Comparison of ENCODE assay signal across 9 mouse cellular contexts in the genomic region with DNA sequence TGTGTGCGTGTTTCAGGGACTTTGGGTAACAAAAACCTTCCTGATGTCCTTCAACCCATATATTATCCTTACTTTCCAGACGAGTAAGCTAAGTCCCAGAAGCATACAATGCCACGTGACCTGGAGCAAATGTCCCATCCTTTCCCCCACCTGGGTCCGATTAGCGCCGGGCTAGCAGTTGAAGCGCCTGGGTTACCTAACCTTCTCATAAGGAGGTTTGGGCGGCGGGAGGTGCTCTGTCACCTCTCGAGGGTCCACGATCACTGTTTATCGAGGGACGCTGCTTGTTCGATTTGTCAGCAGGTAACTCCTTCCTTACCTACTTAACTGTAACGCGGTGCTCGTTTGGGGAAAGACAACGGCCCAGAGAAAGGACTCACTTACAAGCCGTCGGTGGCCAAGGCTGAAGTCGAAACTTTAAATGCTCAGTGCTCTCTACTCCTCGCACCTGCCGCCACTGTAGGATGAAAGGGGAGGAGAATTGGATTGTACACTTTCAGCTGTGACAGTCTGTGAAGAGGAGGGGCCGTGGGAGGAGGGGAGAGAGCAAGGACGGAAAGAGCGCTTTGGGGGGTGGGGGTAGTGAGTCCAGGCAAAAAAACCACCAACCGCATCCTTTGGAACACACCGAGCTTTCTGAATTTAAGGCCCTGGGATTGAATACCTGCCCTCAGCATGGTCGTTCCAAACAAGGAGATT. TPM values are rescaled to one million over a fixed set of nuclear protein-coding genes. Genes with fewer than 3 reads are reported as not detected.
A peak's percentile ranks its signal among the peaks of the same experiment; 100 is the strongest.
DNase-seq lines count a peak whose midpoint lies in the region; ATAC-seq and TF ChIP-seq lines count a peak whose summit lies in the region.
"Had no signal": no experiment of that assay in that cellular context is flagged by ENCODE, and none has a peak within 500 bp of the region (broad histone marks: within the 10 kb centered on the region; RNA-seq: fewer than 3 reads in every experiment).

No protein-coding gene starts in this region.

- H3K27me3 ChIP-seq in lung, postnatal 0 days (replicated peaks; ENCODE audit: insufficient read depth, low read length), result peaks cover 62% of the 10 kb centered on the region
- H3K27me3 ChIP-seq in embryonic facial prominence, embryonic 14.5 days (replicated peaks; ENCODE audit: control insufficient read depth, insufficient read depth, low read length), result peaks cover 95% of the 10 kb centered on the region
- H3K27me3 ChIP-seq in limb, embryonic 12.5 days, result peaks cover 99% of the 10 kb centered on the region

- no peak for TF ChIP-seq EP300 in lung, postnatal 0 days (IDR thresholded peaks at IDR 0.05)

- H3K4me2 ChIP-seq in lung, postnatal 0 days (replicated peaks; ENCODE audit: low read depth, low read length), result no peak overlapping the region; the same call in 1 of the 2 replicates
- H3K4me2 ChIP-seq in embryonic facial prominence, embryonic 14.5 days (ENCODE audit: low read depth, low read length), result peak overlapping the region; percentile 64
- H3K4me2 ChIP-seq in limb, embryonic 12.5 days, result peak overlapping the region; percentile 69

- WGBS in lung, postnatal 0 days, result 3% methylated on average over 29 of the region's 29 CpGs
- 3% methylated on average over 29 of the region's 29 CpGs for WGBS in embryonic facial prominence, embryonic 14.5 days
- 3% methylated on average over 28 of the region's 29 CpGs for WGBS in limb, embryonic 12.5 days

- no peak for ATAC-seq in lung, postnatal 0 days
- ATAC-seq in embryonic facial prominence, embryonic 14.5 days (ENCODE audit: low read depth), result no peak
- no peak for ATAC-seq in limb, embryonic 12.5 days (ENCODE audit: insufficient number of reproducible peaks, insufficient read depth, low FRiP score, low TSS enrichment, low read depth)

- no peak overlapping the region for H3K27ac ChIP-seq in lung, postnatal 0 days (ENCODE audit: low read length)
- no peak overlapping the region for H3K27ac ChIP-seq in embryonic facial prominence, embryonic 14.5 days (replicated peaks; ENCODE audit: low read depth, low read length)
- H3K27ac ChIP-seq in limb, embryonic 12.5 days, result no peak overlapping the region

- peak overlapping the region; percentile 30; the same call in 1 of the 2 replicates for H3K4me3 ChIP-seq in lung, postnatal 0 days (ENCODE audit: low read depth, low read length)
- H3K4me3 ChIP-seq in embryonic facial prominence, embryonic 14.5 days (ENCODE audit: low read depth, low read length), result peak overlapping the region; percentile 28
- H3K4me3 ChIP-seq in limb, embryonic 12.5 days (replicated peaks), result peak overlapping the region; percentile 26

- H3K9me3 ChIP-seq in lung, postnatal 0 days (ENCODE audit: low read length), result no peaks in the 10 kb centered on the region
- H3K9me3 ChIP-seq in embryonic facial prominence, embryonic 14.5 days (ENCODE audit: control insufficient read depth, low read length), result no peaks in the 10 kb centered on the region
- no peaks in the 10 kb centered on the region for H3K9me3 ChIP-seq in limb, embryonic 12.5 days

- no peak overlapping the region for H3K9ac ChIP-seq in lung, postnatal 0 days (replicated peaks; ENCODE audit: low read depth)
- H3K9ac ChIP-seq in embryonic facial prominence, embryonic 14.5 days (ENCODE audit: low read depth, low read length), result no peak overlapping the region
- H3K9ac ChIP-seq in limb, embryonic 12.5 days (replicated peaks), result no peak overlapping the region

- no peaks in the 10 kb centered on the region for H3K36me3 ChIP-seq in lung, postnatal 0 days (ENCODE audit: insufficient read depth, low read length)
- H3K36me3 ChIP-seq in embryonic facial prominence, embryonic 14.5 days (ENCODE audit: control insufficient read depth, insufficient read depth, low read length), result no peaks in the 10 kb centered on the region
- H3K36me3 ChIP-seq in limb, embryonic 12.5 days, result no peaks in the 10 kb centered on the region

- DNase-seq in lung, postnatal 0 days (ENCODE audit: low spot score), result no peak
- DNase-seq in lung, postnatal 4 days, result no peak
- DNase-seq in embryonic facial prominence, embryonic 14.5 days (ENCODE audit: low spot score), result no peak
- DNase-seq in retina, postnatal 1 day, result peak; percentile 19
- no peak for DNase-seq in urinary bladder, postnatal 4 days (ENCODE audit: low spot score in 2 of 2)
- no peak for DNase-seq in layer of hippocampus, postnatal 36 days
- DNase-seq in right cerebral cortex, postnatal 14 days, result no peak

- no peak for TF ChIP-seq CTCF in lung, postnatal 0 days (IDR thresholded peaks at IDR 0.05)

- peaks cover 15% of the 10 kb centered on the region for H3K4me1 ChIP-seq in lung, postnatal 0 days (ENCODE audit: insufficient read depth, low read depth, low read length)
- H3K4me1 ChIP-seq in embryonic facial prominence, embryonic 14.5 days (ENCODE audit: control insufficient read depth, insufficient read depth, low read length), result peaks cover 18% of the 10 kb centered on the region
- peaks cover 30% of the 10 kb centered on the region for H3K4me1 ChIP-seq in limb, embryonic 12.5 days (replicated peaks)

RNA-seq across cellular contexts. Expression of a gene that starts 11.8 kb away (rescaled TPM):
- not detected in 2 replicates for polyA plus RNA-seq in lung, postnatal 0 days (2015; fragmentation: Nextera tagmentation; extraction: Ambion mirVana)
- polyA plus RNA-seq in embryonic facial prominence, embryonic 14.5 days (2014; fragmentation: Nextera tagmentation; extraction: Ambion mirVana), result not detected in 2 replicates
- not detected in 2 replicates for polyA plus RNA-seq in limb, embryonic 12.5 days (2016; fragmentation: Nextera tagmentation; extraction: Ambion mirVana)
- total RNA-seq in layer of hippocampus, postnatal 36 days (2021), result not detected
- total RNA-seq: neutrophil, adult 5-6 weeks had no signal

RNA-seq across cellular contexts. Expression of a gene that starts 13.8 kb away (rescaled TPM):
- polyA plus RNA-seq in lung, postnatal 0 days (2015; fragmentation: Nextera tagmentation; extraction: Ambion mirVana), result not detected in 2 replicates
- 0.84 and 0.93 TPM in 2 replicates for polyA plus RNA-seq in embryonic facial prominence, embryonic 14.5 days (2014; fragmentation: Nextera tagmentation; extraction: Ambion mirVana)
- polyA plus RNA-seq in limb, embryonic 12.5 days (2016; fragmentation: Nextera tagmentation; extraction: Ambion mirVana), result 0.13 and 0.21 TPM in 2 replicates
- total RNA-seq in layer of hippocampus, postnatal 36 days (2021), result 10 to 100 TPM; 73.6 to 76.8 TPM
- total RNA-seq: neutrophil, adult 5-6 weeks had no signal

RNA-seq across cellular contexts. Expression of a gene that starts 22.3 kb away (rescaled TPM):
- polyA plus RNA-seq in lung, postnatal 0 days (2015; fragmentation: Nextera tagmentation; extraction: Ambion mirVana), result 0.49 and 0.55 TPM in 2 replicates
- polyA plus RNA-seq in embryonic facial prominence, embryonic 14.5 days (2014; fragmentation: Nextera tagmentation; extraction: Ambion mirVana), result 11.6 and 16.3 TPM in 2 replicates
- 2.1 and 3.6 TPM in 2 replicates for polyA plus RNA-seq in limb, embryonic 12.5 days (2016; fragmentation: Nextera tagmentation; extraction: Ambion mirVana)
- total RNA-seq in layer of hippocampus, postnatal 36 days (2021), result not detected
- total RNA-seq: neutrophil, adult 5-6 weeks had no signal

RNA-seq across cellular contexts. Expression of a gene that starts 39.7 kb away (rescaled TPM):
- polyA plus RNA-seq in lung, postnatal 0 days (2015; fragmentation: Nextera tagmentation; extraction: Ambion mirVana), result 4.1 and 4.2 TPM in 2 replicates
- 29.1 and 30.2 TPM in 2 replicates for polyA plus RNA-seq in embryonic facial prominence, embryonic 14.5 days (2014; fragmentation: Nextera tagmentation; extraction: Ambion mirVana)
- polyA plus RNA-seq in limb, embryonic 12.5 days (2016; fragmentation: Nextera tagmentation; extraction: Ambion mirVana), result 48.0 and 50.9 TPM in 2 replicates
- total RNA-seq in layer of hippocampus, postnatal 36 days (2021), result 10 to 100 TPM; 22.3 to 25.5 TPM

RNA-seq across cellular contexts. Expression of a gene that starts 44.4 kb away (rescaled TPM):
- not detected in 2 replicates for polyA plus RNA-seq in lung, postnatal 0 days (2015; fragmentation: Nextera tagmentation; extraction: Ambion mirVana)
- polyA plus RNA-seq in embryonic facial prominence, embryonic 14.5 days (2014; fragmentation: Nextera tagmentation; extraction: Ambion mirVana), result 0.39 TPM in 1 of 2 replicates, not detected in the other
- not detected in 2 replicates for polyA plus RNA-seq in limb, embryonic 12.5 days (2016; fragmentation: Nextera tagmentation; extraction: Ambion mirVana)
- total RNA-seq in layer of hippocampus, postnatal 36 days (2021), result not detected
- total RNA-seq: neutrophil, adult 5-6 weeks had no signal
